ENCODE assay signal across 14 mouse cellular contexts in the genomic region with DNA sequence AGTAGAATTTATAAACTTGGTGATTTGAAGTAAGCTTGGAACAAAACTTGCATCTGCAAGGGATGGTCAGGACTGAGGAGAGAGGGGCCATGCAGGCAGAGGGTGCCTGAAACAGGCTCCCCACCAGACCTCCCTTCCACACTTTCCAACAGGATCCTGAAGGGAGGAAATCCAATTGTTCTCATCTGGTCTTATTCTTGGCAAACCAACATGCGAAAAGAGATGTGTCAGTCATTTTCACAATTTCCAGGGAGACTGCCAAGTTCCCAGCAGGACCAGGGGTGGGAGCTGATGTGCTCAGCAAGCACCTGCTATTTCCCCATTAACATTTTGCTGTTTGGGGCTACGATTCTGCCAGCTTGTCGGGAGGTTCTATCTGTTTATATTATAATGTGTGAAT. TPM values are rescaled to one million over a fixed set of nuclear protein-coding genes. Genes with fewer than 3 reads are reported as not detected.
DNase-seq lines count a peak whose midpoint lies in the region; ATAC-seq lines count a peak whose summit lies in the region.
"Had no signal": no experiment of that assay in that cellular context is flagged by ENCODE, and none has a peak within 500 bp of the region (broad histone marks: within the 10 kb centered on the region; RNA-seq: fewer than 3 reads in every experiment).

No protein-coding gene starts in this region.

- H3K4me2 ChIP-seq in liver, embryonic 12.5 days, result no peak overlapping the region
- H3K4me2 ChIP-seq: heart, embryonic 13.5 days; liver, embryonic 15.5 days had no signal

- H3K9ac ChIP-seq in liver, embryonic 12.5 days, result no peak overlapping the region
- H3K9ac ChIP-seq: heart, embryonic 13.5 days; liver, embryonic 15.5 days had no signal

- no peaks in the 10 kb centered on the region for H3K36me3 ChIP-seq in liver, embryonic 12.5 days
- H3K36me3 ChIP-seq: heart, embryonic 13.5 days; liver, embryonic 15.5 days had no signal

- peaks cover 12% of the 10 kb centered on the region for H3K4me1 ChIP-seq in liver, embryonic 12.5 days

- H3K4me3 ChIP-seq in liver, embryonic 12.5 days, result no peak overlapping the region
- H3K4me3 ChIP-seq: heart, embryonic 13.5 days; liver, embryonic 15.5 days had no signal

- DNase-seq in cerebellum, postnatal 10 days, result peak; percentile 84 to 89
- DNase-seq in layer of hippocampus, adult 11-12 months (ENCODE audit: low spot score), result peak; percentile 33
- no peak for DNase-seq in layer of hippocampus, postnatal 25 days (ENCODE audit: extremely low spot score in 1 of 2, low spot score in 1 of 2)
- peak; percentile 23 for DNase-seq in right cerebral cortex, adult 18-20 months
- DNase-seq in right cerebral cortex, postnatal 14 days, result no peak
- DNase-seq: adrenal gland, postnatal 14 days; kidney, postnatal 14 days had no signal

- WGBS in liver, embryonic 12.5 days (ENCODE audit: insufficient replicate concordance), result 62% methylated on average over 3 of the region's 3 CpGs

- H3K27me3 ChIP-seq in liver, embryonic 12.5 days (replicated peaks), result no peaks in the 10 kb centered on the region; the same call in 1 of the 2 replicates
- H3K27me3 ChIP-seq: heart, embryonic 13.5 days; liver, embryonic 15.5 days had no signal

- ATAC-seq in cerebellum, adult (ENCODE audit: insufficient number of reproducible peaks, low FRiP score, low TSS enrichment), result no peak
- no peak for ATAC-seq in monocyte, adult 5-6 weeks (replicated peaks; ENCODE audit: insufficient number of reproducible peaks, low FRiP score, low TSS enrichment, poor library complexity, severe bottlenecking)
- ATAC-seq in liver, embryonic 12.5 days, result no peak

- H3K27ac ChIP-seq in liver, embryonic 12.5 days, result no peak overlapping the region
- H3K27ac ChIP-seq: heart, embryonic 13.5 days; liver, embryonic 15.5 days had no signal

- H3K9me3 ChIP-seq in liver, embryonic 12.5 days (replicated peaks), result no peaks in the 10 kb centered on the region
- H3K9me3 ChIP-seq: heart, embryonic 13.5 days; liver, embryonic 15.5 days had no signal

RNA-seq across cellular contexts. Expression of a gene that starts 30.0 kb away (rescaled TPM):
- total RNA-seq in layer of hippocampus, postnatal 25 days (2021), result not detected
- not detected in 3 replicates for total RNA-seq in monocyte, adult 5-6 weeks (2017)
- polyA plus RNA-seq in liver, embryonic 12.5 days (2016; fragmentation: Nextera tagmentation; extraction: Ambion mirVana), result 0.24 TPM in 1 of 2 replicates, not detected in the other
- total RNA-seq: adrenal gland, postnatal 14 days; MEL had no signal
- polyA plus RNA-seq: urinary bladder, adult 2 months had no signal

Comparison
In these comparisons a context has a peak if more than half of its experiments do, and no peak if none do; other contexts are left out.
1. DNase-seq: peak in cerebellum, postnatal 10 days (2 of 2), layer of hippocampus, adult 11-12 months (single experiment) and right cerebral cortex, adult 18-20 months (single experiment); none in layer of hippocampus, postnatal 25 days (0 of 2) and right cerebral cortex, postnatal 14 days (single experiment).